Mouse (Mus musculus): ENCODE measurements at regions not wholly inside any gene's neighbourhood (a gene's known extent, or its start where the extent isn't known, plus 50 kb on each side); places are given as distances from the start of the nearest gene placed in this dataset.

DNA sequence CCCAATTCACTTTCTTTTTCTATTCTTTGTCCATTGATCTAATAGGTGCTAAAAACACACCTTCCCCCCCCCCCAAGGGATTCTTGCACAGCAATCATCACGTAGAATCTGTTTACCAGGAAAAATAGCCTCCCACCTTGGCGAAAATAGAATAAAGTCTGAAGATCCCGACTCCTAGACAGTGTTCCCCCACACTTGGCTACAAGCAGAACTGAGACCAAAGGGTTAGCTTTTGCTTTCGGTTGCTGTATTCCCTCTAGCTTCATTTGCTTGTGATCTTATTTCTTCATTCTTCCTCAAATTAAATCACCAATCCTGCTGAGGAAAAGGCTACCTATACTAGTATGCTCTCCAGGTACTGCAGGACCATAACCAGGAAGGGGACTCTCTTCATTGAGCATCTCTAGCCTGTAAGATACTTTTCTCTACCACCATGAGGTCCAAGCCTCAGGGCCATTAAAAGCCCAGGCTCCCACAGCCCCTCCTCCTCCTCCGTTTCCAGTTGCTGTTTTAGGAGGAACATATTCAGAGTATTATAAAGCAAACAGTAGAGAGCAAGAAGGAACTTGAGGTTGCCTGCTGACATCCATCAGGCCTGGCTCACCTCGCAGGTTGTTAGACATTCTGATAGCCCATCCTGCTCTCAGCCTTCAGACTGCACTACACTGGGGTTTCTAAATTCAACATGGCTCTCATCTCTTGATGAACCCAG is 81.5 kb downstream of the Lmo4 start:
- TF ChIP-seq CTCF (IDR thresholded peaks at IDR 0.05; ENCODE audit: low read depth) (no peak), EP300 (IDR thresholded peaks at IDR 0.05; ENCODE audit: low read depth) (no peak)
